Comparison of ENCODE assay signal across 12 mouse cellular contexts in the genomic region with DNA sequence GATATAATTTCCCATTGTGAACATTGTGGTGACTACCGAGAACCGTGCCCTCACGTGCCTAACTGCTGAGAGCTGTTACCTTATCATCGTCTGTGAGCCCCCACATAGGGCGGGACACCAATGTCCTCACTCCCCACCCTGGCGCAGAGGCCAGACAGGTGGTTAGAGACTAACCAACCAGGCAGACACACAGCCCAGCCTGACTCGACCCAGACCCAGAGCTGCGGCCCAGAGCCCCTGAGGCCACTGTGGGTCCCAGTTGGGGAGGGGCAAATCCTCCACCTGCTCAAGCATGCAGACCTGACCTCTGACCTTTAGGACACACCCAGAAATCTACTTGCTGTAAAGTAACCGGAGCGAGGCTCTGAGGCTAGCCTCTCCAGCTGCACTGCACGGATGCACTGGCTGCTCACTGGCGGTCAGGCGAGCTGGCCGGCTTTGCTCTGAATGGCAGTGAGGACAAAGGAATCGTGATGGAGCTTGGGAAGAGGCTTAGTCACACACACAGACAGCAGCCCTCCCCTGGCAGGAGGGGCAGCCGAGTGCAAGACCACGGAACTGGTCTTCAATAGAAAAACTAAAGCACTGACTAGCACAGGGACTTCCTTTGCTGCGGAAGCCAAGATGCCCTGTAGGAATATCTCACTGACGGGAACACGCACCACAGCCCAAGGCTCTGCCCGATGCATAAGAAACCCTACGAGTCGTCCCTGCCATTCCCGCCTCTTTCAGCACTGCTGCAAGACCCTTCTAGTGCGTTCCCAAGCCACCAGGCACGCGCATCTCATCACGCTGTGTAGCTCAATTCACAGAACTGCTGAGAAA. TPM values are rescaled to one million over a fixed set of nuclear protein-coding genes. Genes with fewer than 3 reads are reported as not detected.
DNase-seq lines count a peak whose midpoint lies in the region; ATAC-seq lines count a peak whose summit lies in the region.
"Had no signal": no experiment of that assay in that cellular context is flagged by ENCODE, and none has a peak within 500 bp of the region (broad histone marks: within the 10 kb centered on the region; RNA-seq: fewer than 3 reads in every experiment).

No protein-coding gene starts in this region.

- no peak overlapping the region for H3K4me3 ChIP-seq in forebrain, embryonic 14.5 days (ENCODE audit: low read depth, low read length)
- H3K4me3 ChIP-seq: embryonic facial prominence, embryonic 13.5 days; gastrocnemius, adult 2 months had no signal

- H3K27me3 ChIP-seq in forebrain, embryonic 14.5 days (replicated peaks; ENCODE audit: control insufficient read depth, insufficient read depth, low read length) = no peaks in the 10 kb centered on the region
- H3K27me3 ChIP-seq: embryonic facial prominence, embryonic 13.5 days had no signal

- no peaks in the 10 kb centered on the region for H3K9me3 ChIP-seq in forebrain, embryonic 14.5 days (replicated peaks; ENCODE audit: control insufficient read depth, low read length)
- H3K9me3 ChIP-seq: embryonic facial prominence, embryonic 13.5 days had no signal

- 0 out of 2 replicates have a peak overlapping the region, but pooled peaks have one; percentile 0 for H3K9ac ChIP-seq in forebrain, embryonic 14.5 days (ENCODE audit: low read length)
- H3K9ac ChIP-seq: embryonic facial prominence, embryonic 13.5 days; lung, embryonic 14.5 days had no signal

- H3K4me1 ChIP-seq in forebrain, embryonic 14.5 days (ENCODE audit: control insufficient read depth, insufficient read depth, low read length) = peaks cover 2% of the 10 kb centered on the region; the same call in 1 of the 2 replicates

- H3K36me3 ChIP-seq in forebrain, embryonic 14.5 days (ENCODE audit: control insufficient read depth, insufficient read depth, low read length) = peaks cover 79% of the 10 kb centered on the region

- 43% methylated on average over 28 of the region's 28 CpGs for WGBS in forebrain, embryonic 14.5 days

- H3K27ac ChIP-seq in forebrain, embryonic 14.5 days (ENCODE audit: low read depth, low read length) = peak overlapping the region; percentile 59
- H3K27ac ChIP-seq: embryonic facial prominence, embryonic 13.5 days; gastrocnemius, adult 2 months had no signal

- no peak overlapping the region for H3K4me2 ChIP-seq in forebrain, embryonic 14.5 days (ENCODE audit: low read length)
- H3K4me2 ChIP-seq: embryonic facial prominence, embryonic 13.5 days; lung, embryonic 14.5 days had no signal

- peak; percentile 49 to 54 for DNase-seq in right cerebral cortex, postnatal 10 days (ENCODE audit: low spot score in 2 of 2)
- no peak for DNase-seq in right cerebral cortex, postnatal 36 days (ENCODE audit: low spot score in 2 of 2)
- DNase-seq in forebrain, embryonic 14.5 days (ENCODE audit: low spot score) = peak; percentile 68
- DNase-seq in mesoderm, embryonic 11.5 days (ENCODE audit: low read depth, low spot score) = peak; percentile 36
- peak; percentile 69 for DNase-seq in retina, postnatal 1 day
- DNase-seq in cerebellum, postnatal 25 days = no peak
- no peak for DNase-seq in right cerebral cortex, adult 18-20 months
- DNase-seq in cerebellum, postnatal 10 days = no peak
- DNase-seq: gastrocnemius, adult 2 months; lung, embryonic 14.5 days had no signal

- ATAC-seq in forebrain, embryonic 14.5 days = peak; percentile 74
- ATAC-seq: CD4-positive, CD25-positive, alpha-beta regulatory T cell, adult 4 months had no signal

RNA-seq across cellular contexts. Expression of gene Ncf1, which starts 8.7 kb away (rescaled TPM):
- polyA plus RNA-seq in forebrain, embryonic 14.5 days (2014; fragmentation: Nextera tagmentation; extraction: Ambion mirVana) = 2.2 and 2.7 TPM in 2 replicates

RNA-seq across cellular contexts. Expression of gene Gtf2ird2, which starts 54.3 kb away (rescaled TPM):
- polyA plus RNA-seq in forebrain, embryonic 14.5 days (2014; fragmentation: Nextera tagmentation; extraction: Ambion mirVana) = 5.7 and 7.7 TPM in 2 replicates

Comparison
In these comparisons a context has a peak if more than half of its experiments do, and no peak if none do; other contexts are left out.
1. DNase-seq: peak in right cerebral cortex, postnatal 10 days (2 of 2), forebrain, embryonic 14.5 days (single experiment), mesoderm, embryonic 11.5 days (single experiment) and retina, postnatal 1 day (single experiment); none in right cerebral cortex, postnatal 36 days (0 of 2), cerebellum, postnatal 25 days (0 of 2), right cerebral cortex, adult 18-20 months (single experiment) and cerebellum, postnatal 10 days (0 of 2).